Mouse (Mus musculus): Measurements from ENCODE around the gene Sys1. TPM values are rescaled to one million over a fixed set of nuclear protein-coding genes. Genes with fewer than 3 reads are reported as not detected.

Sys1 gene
- total RNA-seq, 2 experiments from 2014 or later, result 16.8 to 18.4 TPM

DNA sequence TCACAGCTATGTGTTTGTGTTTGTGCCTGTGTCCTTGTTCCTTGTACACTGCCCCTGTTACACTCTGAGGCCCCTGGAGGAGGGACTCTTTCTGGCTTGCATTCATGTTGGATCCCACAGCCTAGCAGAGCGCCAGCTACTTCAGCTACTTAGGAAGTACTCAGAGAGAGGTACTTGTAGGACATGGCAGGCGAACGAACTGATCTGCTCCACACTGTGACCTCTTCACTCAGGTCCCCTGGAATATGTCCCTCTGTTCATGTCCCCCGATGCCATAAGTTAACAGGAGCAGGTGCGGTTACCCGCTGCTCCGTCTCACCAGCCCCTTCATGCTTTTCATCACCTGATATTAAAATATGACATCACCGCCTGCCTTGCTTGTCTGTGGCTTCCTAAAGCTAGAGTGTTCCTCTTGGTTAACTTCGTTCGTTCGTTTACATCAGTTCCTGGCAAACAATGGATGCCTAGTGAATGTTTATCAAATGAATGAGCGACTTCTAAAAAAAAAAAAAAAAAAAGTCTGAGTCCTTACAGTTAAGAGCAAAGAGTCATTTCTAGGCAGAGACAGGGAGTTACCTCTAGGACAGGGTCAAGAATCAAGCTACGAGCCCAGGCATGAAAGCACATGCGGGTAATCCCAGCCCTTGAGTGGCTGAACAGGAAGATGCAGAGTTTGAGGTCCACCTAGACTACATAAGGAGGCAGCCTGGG is 3.6 kb upstream of the Sys1 start:
- DNase-seq, result no peak

DNA sequence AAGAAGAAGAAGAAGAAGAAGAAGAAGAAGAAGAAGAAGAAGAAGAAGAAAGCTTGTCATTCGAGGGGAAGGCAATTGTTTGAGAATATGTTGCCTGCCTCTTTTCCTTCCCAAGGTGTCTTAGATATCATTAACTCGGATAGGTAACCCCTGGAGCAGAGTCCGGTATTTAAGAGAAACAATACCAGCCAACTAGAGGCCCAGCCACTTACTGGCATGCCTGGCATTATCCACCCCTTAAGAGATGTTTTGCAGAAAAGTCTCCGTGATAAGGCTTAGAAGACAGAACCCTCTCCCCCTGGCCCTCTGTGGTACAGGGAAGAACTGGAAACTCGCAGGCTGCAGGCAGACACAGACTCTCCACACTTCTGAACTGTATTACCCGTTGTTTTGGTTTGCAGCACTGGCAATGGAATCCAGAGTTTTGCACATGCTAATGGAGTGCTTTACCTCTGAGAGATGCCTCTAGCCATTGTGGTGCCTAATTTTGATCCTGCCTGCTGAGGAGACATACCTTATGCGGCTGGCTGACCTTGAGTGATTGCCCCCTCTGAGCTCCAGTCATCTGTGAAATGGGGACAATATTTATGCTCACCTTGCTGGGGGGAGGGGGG is 2.8 kb upstream of the Sys1 start:
- no peak for DNase-seq

DNA sequence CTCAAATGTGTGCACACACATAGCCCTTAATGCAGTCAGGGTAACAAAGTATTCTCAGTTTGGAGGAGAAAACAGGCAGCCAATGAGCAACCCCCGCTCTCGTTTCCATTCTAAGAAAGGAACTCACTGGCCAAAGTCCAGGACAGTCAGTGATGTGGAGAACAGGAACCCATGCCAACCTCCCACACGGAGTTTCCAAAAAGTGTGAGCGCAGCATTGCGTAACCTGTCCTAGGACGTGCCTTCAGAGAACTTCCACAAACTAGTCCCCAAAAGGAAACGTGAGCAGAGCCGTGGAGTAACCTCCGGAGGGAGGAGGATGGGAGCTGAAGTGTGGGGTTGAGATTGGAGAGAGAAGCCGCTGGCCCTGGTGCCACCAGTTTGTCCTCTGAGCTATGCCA is 1.9 kb upstream of the Sys1 start:
- DNase-seq, result peak; percentile 35

DNA sequence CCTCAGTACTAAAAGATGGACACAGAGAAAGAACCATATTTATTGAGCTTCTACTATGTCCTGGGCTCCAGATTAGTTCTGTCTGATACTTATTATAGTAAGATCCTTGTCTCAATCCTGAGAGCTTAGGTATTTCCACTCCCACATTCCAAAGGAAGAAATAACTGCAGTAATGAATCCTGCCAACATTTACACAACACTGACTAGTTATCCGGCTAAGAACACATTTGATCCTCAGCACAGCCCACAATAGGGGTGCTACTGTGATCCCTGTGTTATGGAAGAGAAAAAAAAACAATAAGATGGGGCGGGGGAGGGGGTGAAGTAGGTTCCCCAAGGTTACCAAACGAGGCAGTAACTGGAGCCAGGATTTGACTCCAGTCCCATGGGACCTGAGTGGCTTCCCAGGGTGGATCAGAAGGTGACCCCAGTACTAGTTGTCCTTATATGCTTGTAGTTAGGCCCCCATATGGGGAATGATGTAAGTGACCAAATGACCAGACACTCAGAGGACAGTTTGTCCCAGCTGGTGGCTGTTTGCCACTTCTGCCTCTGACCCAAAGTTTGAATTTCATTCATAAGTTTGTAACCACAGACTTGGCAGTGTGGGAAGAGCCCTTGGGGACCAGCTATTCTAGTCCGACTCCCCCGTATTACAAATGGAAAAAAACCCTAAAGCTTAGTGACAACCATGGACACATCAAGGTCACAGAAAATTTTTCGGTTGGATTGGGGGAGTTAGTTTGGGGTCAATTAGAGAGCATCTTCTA is 1.2 kb upstream of the Sys1 start:
- peak; percentile 19 for DNase-seq

DNA sequence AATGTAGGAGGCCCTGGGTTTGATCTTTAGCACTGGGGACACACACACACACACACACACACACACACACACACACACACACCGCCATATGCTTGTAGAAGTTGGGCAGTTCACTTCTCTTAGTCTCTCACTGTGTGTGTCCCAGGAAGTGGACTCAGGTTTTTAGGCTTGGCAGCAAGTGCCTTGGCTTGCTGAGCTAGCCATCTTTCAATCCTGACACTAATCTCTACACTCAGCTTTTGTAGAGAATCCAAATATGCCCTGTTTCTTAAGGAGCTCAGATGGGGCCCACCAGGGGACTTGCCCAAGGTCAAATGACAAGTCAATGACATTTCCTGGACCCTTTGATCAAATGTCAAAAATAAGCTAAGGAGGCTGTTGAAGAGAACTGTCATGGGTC is 351 bp upstream of the Sys1 start:
- no peak for DNase-seq

DNA sequence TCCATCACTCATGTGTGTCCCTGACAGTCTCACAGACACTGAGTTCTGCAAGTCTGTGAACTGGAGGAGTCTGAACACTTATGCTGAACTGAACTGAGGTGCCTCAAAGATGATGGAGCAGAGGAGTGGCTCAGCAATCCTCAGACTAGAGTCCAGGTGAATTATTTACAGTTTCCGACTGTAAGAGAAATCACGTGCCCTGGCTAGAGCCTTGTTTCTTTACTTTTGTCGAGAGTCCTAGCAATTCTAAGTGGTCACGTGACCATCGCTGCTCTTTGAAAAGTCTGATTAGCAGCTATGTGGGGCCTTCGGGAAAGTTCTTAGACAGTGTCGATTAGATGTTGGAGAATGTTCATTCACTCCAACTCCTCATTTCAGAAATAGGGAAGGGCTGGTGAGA is 1.2 kb downstream of the Sys1 start:
- no peak for DNase-seq

DNA sequence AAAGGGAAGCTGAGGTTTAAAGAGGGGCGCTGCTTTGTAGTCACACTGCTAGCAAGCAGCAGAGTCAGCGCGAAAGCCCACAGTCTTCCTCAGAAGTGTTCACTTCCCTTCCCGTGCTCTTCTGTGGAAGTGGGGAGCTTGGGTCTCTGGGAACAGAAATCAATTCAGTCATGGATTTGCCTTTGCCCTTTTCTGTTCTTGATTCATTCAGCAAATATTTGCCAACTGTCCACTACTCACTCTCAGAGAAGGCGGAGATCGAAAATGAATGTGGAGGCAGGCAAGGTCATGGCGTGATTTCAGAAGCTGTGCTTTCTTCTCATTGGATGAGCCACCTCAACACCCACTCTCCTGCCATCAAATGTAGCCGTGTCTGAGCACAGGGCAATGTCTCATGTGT is 1.8 kb downstream of the Sys1 start:
- no peak for DNase-seq

DNA sequence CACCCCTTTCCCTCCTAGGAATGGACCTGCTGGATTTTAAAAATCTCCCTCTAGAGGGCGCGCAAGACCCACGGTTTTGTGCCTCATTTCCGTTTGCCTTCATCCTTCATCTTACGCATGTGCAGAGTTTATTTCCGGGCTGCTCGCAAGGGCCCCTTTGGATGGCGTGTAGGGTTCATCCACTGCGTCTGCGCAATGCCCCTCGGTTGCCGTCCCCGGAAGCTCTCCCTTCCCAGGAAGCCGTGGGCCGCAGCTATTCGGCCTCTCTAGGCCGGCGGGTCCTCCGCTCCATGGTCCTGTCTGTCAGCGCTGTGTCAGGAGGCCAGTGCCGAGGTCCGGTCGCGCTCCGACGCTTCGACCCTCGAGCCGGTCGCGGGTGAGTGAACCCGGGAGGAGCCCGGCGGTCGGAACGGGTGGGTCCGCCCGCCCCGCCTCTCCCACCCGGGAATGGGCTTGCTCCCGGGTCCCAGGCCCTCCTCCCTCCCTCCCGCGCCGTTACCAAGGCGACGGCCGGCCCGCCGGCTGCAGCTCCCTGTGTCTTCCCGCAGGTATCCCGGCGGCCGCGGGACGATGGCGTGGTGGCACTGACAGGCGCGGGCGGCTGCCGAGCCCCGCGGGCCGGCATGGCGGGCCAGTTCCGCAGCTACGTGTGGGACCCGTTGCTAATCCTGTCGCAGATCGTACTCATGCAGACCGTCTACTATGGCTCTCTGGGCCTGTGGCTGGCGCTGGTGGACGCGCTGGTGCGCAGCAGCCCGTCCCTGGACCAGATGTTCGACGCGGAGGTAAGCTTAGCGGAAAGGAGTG is 4.2 kb downstream of the Sys1 start, which contains the start of gene Gm20458:
TSS of gene Gm20458 (plus strand) at position 223 of the 807 bp plus-strand sequence.
- peak; percentile 89 for DNase-seq

DNA sequence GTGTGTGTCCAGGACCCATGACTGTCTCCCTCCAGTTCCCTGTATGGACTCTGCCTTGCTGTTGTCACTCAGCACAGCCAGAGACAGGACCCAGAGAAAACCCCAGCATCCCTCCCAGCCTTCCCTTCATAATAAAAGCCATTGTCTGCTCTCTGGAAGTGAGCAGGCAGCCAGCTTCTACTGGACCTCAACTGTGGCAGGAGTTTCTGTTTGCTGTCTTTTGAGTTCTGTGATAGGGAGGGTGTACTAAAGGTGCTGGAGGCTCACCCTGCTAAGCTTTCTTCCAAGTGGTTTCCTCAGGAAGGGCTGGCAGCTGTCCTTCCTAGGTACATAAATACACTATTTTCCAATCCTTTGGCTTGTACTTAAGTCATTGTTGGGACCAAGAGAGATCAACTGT is 8.4 kb downstream of the Sys1 start:
- no peak for DNase-seq

DNA sequence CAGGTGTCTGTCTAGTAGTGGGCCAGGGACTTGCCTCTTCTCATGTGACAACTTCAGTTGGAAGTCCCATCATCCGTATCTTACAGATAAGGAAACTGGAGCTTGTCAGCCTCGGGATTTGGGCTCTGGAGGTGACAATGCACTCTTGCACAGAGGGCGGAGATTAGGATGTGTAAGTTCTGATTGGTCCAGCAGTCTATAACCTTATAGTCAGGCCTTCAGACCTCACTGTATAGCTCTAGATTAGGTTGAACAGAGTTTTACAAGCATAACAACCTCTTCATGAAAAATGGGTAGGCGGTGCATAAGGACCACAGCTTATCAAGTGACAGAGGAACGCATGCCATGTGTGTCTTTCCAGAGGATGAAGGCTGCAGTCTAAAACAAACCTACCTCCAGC is 10.0 kb downstream of the Sys1 start:
- no peak for DNase-seq

DNA sequence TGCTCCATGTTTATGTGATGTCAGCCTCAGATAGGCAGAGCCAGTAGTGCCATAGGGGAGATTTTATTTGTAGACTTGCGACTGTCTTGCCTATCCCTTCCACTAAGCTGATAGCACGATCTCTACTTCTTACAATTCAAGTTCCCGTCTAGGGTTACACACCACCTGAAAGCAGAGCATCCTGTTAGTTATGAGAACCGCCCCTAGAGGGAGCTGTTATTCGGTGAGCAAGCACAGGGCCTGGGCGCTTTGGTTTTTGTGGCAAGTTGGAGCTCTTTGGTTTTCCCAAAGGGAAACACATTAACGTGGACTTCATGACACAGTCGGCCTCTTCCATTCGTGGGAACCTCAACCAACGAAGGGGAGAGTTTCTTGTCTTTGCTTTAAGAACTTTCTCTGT is 13.5 kb downstream of the Sys1 start:
- peak; percentile 55 for DNase-seq

DNA sequence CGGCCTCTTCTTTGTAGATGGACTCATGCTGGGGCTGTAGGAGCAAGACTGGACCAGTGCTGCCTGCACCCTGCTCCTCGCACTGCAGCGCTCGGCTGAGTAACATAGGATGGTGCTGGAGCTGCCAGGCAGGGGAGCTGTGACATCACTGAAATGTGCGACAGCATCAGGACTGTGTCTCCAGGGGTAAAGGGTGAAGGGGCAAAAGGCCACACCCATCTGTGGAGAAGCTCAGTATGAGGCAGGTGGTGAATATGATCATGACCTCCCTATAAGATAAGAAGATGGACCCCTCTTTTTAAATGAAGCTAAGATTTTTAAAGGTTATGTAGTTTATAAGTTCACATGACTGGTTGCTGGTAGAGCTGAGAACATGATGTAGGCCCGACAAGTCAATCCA is 16.9 kb downstream of the Sys1 start, which contains the start of gene Trp53tg5:
TSS of gene Trp53tg5 (minus strand) at position 101 of the 400 bp plus-strand sequence.
- DNase-seq, result no peak

DNA sequence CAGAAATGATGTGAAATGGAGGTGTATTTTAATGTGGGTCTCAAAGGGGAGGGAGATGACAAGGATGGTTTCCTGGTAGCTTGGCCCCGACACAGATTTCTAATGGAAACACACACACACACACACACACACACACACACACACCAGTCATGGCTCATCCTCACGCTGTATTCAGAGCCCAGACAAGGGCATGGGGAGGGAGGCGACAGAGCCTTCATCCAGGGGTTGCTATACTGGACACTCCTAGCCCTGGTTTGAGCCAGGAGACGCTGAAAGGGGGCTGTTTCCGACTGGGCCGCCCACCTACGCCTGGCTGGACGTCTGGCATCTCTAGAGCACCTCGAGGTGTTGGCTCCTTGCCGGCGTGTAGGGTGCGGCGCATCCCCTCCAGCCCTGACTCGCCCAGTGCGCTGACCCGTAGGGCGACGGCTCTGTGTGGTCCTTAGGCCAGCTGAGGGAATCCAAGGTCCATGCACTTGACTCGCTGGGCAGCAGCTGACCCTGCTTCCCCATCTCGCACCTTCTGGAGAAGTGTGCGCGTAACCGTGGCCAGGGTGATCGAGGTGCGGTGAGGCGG is 29.0 kb downstream of the Sys1 start, which contains the start of gene Dbndd2:
TSS of gene Dbndd2 (plus strand) at position 426 of the 577 bp plus-strand sequence.
- peak; percentile 53 for DNase-seq

DNA sequence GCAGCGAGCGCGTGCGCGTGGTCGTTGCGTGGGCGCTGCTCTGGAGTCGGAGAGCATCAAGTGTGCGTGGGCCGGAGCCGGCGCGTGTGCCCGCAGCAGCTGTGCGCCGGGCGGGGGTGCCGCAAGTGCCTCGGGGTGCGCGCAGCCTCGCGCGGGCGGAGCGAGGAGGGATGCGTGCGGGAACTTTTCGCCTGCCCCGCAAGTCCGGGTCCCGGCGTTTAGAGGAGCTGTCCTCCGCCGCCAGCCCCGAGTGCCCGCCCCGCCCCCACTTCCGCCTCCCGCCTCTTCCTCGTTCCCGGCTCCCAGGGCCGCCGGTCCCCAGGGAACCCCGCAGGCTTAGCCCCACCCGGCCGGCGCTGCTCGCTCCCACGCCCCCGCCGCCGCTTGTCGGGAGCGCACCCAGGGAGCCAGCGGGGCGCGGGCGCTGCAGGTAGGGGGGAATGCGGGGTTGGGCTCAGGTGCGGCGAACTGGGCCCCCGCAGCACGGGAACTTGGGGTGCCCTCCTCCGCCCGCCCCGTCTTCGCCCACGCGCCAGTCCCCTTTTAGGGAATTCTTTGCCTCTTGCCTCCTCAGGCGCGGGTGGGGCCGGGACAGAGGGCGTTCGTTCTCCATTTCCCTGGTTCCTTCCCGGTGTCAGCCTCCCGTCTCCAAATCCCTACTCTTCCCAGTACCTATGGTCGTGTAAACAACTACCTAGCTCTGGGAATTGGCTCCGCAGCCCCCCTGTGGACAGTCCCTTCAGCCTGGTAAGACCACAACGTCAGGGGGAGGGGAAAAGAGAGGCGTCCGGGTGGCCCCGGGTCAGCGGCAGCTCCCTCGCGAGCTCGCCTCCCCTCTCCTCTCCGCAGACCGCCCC is 29.7 kb downstream of the Sys1 start:
- peak; percentile 70 for DNase-seq

DNA sequence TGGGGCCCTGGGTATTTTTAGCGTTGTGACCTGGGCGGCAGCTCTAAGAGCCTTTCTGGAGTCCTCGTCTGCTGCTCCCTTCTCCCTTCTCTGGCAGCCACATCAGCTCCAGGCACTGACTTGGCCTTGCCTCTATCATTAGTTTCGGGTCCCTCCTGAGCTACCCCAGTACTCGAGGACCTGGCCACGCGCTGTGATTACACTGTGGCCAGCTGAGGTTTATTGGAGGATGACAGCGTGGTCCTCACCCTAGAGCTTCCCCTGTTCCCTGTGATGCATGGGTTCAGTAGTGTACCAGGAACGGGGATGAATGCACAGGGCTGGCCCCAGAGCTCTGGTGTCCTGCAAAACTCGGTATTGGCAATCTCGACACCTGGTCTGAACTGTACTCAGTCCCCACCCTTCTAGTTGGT is 30.4 kb downstream of the Sys1 start:
- DNase-seq, result no peak

DNA sequence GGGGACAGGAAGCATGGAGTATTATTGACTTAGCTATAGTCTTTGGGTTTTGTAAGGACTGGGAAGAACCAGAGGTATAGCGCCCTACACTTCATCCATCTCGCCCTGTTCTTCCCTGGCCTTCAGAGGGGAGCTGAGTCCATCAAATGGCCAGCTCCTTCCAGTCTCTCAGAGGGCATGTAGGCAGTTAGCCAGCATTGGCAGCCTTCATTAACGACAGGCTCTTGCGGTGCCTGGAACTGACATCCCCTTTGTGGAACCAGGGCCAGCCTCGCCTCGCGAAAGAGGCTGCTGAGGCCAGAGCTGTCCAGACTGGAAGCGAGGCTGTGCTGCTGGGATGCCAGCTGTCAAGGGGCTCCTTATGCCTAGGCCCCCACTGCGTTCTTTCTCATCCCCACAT is 31.0 kb downstream of the Sys1 start:
- no peak for DNase-seq

DNA sequence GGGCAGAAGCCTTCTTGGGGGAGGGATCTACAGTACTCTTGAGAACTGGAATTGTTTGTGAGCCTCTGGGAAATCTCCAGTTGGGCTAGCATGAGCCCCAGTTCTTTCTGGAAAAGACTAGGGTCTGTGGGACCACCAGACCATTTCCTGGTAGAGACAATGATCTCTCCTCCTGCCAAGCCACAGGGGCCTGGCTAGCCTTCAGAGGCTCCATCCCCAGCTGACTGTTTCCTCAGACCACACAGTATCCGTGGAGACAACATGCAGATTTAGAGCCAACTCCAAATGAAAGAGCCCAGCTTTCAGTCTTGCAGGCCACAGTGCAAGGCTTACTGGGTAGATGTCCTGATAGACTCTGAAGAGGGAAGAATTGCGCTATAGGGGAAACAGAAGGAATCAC is 37.4 kb downstream of the Sys1 start:
- DNase-seq, result no peak

DNA sequence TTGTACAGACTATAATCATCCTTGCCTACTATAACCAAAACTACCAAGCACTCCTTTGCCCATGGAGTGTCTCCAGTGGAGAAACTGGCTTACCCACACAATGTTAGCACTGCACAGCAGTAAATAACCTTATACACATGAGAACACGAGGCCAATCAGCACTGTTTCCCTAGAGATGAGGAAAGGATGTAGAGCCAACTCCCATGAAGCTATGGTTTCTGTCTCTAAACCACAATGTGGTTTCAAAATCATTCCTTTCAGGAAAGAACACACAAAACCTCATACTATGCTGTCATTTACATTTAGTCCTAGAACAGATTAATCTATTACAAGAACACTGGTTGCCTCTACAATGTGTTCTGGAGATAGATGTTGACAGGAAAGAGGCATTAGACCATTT is 39.6 kb downstream of the Sys1 start:
- no peak for DNase-seq

DNA sequence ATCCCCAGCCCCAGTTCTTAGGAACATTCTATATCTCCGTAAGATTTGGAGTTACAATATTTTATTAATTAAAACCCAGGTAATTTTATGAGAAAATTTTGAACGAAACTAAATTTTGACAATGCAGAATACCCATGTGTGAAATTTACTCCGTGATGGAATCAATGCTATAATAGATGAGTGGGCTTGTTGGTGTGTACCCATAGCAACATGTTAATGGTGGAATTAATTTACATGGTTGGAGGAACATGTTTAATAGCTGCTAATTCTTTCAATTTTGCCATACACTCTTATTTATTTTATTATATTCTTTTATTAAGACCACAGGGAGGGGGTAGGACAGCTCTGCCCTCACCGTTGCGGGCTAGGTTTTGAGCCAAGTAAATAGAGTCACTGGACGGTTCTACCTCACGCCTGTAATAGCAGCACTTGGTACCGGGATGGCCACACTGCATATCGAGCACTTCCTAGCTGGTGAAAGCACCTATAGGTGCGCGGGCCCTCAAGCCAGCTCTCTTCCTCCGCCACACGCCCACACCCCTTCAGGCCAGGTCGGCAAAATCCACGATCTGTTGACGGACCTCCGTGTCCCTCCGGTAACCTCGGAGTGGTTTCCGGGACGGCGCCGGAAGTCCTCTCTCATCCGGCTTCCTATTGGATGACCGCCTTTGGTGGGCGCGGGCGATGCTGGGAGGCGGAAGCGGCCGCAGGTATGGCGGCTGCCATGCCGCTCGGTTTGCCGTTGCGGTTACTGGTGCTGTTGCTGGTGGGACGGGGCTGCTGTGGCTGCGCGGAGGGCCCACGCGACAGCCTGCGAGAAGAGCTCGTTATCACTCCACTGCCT is 40.3 kb downstream of the Sys1 start, which contains the start of gene Pigt:
TSS of gene Pigt (plus strand) at position 674 of the 844 bp plus-strand sequence.
- peak; percentile 83 for DNase-seq
